Mouse (Mus musculus) G1E (cell line): ENCODE measurements around the gene Il1b.

Experiments used
- CTCF ChIP-seq: IDR thresholded peaks from 2 replicates; pipeline ENCODE4 v1.5.1; 2012; ENCODE audit warnings: low read depth, low read length, inconsistent platforms, mixed read lengths
- GATA1 ChIP-seq: IDR thresholded peaks from 2 replicates; pipeline ENCODE4 v1.6.1; 2012; ENCODE audit warnings: borderline replicate concordance, low read length, inconsistent platforms, mixed read lengths
- GATA2 ChIP-seq: IDR thresholded peaks from 2 replicates; pipeline ENCODE4 v1.6.1; 2012; ENCODE audit warnings: low read depth, low read length, inconsistent platforms, borderline replicate concordance
- POLR2AphosphoS5 ChIP-seq: IDR thresholded peaks from 2 replicates; pipeline ENCODE4 v1.6.1; 2012; ENCODE audit warnings: low read depth, low read length, inconsistent platforms; ENCODE audit not compliant: insufficient replicate concordance
- TAL1 ChIP-seq: conservative IDR thresholded peaks from 2 replicates; pipeline ENCODE4 v1.6.1; 2012; ENCODE audit warnings: low read depth, low read length, inconsistent platforms, mixed read lengths

DNA sequence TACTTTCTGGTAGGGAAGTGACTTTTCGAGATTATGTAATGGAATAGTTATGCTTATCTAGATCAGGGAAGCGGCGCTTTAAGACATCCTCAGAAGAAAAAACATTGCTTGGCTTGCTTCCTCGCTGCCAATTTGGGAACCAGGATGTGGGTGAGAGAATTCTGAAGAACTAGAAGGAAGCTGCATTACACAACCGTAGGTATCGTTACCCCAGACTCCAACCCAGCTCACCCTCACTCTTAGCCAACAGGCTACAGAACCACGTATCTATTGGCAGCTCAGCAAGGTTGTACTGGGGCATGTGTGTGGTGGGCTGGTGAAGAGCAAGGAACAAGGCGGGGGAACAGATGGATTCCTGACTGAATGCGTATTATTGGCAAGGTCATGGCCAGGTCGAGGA, 10.7 kb downstream of the Il1b start:
- no peak for TF ChIP-seq CTCF
- no peak for TF ChIP-seq POLR2AphosphoS5
- no peak for TF ChIP-seq TAL1
- no peak for TF ChIP-seq GATA1
- no peak for TF ChIP-seq GATA2
